Comparison of ENCODE assay signal across 21 mouse cellular contexts in genomic region chr2:91160591-91160990, GRCm38 (mm10). TPM values are rescaled to one million over a fixed set of nuclear protein-coding genes. Genes with fewer than 3 reads are reported as not detected.
DNase-seq lines count a peak whose midpoint lies in the region; ATAC-seq and TF ChIP-seq lines count a peak whose summit lies in the region.
"Had no signal": no experiment of that assay in that cellular context is flagged by ENCODE, and none has a peak within 500 bp of the region (broad histone marks: within the 10 kb centered on the region; RNA-seq: fewer than 3 reads in every experiment).

No protein-coding gene starts in this region.

- TF ChIP-seq CTCF in kidney, adult 2 months (conservative IDR thresholded peaks at IDR 0.05; ENCODE audit: insufficient read depth, insufficient read length, low read depth, low read length), result no peak
- no peak for TF ChIP-seq CTCF in lung, adult 2 months (IDR thresholded peaks at IDR 0.05; ENCODE audit: insufficient read depth, low read length)

- 41% methylated on average over 6 of the region's 6 CpGs for WGBS in heart, embryonic 13.5 days
- 75% methylated on average over 6 of the region's 6 CpGs for WGBS in kidney, adult 2 months
- 88% methylated on average over 6 of the region's 6 CpGs for WGBS in kidney, embryonic 14.5 days
- 44% methylated on average over 6 of the region's 6 CpGs for WGBS in lung, embryonic 16.5 days
- 35% methylated on average over 6 of the region's 6 CpGs for WGBS in lung, adult 2 months

- DNase-seq in heart, postnatal 36 days, result no peak
- peak; percentile 33 for DNase-seq in kidney, adult 2 months
- no peak for DNase-seq in lung, adult 2 months
- no peak for DNase-seq in thymus, postnatal 0 days (ENCODE audit: low spot score)
- DNase-seq: adrenal gland, postnatal 36 days; cerebellum, adult 9-10 months; gastrocnemius, postnatal 36 days; thymus, postnatal 14 days had no signal

- no peak for TF ChIP-seq POLR2A in kidney, adult 2 months (IDR thresholded peaks at IDR 0.05; ENCODE audit: low read depth, low read length)
- no peak for TF ChIP-seq POLR2A in lung, adult 2 months (IDR thresholded peaks at IDR 0.05; ENCODE audit: borderline replicate concordance, extremely low read depth, low read depth, low read length)

- H3K4me2 ChIP-seq in heart, embryonic 13.5 days, result no peak overlapping the region
- H3K4me2 ChIP-seq in kidney, embryonic 14.5 days (replicated peaks; ENCODE audit: low read depth, low read length), result no peak overlapping the region
- H3K4me2 ChIP-seq in lung, embryonic 16.5 days (ENCODE audit: low read depth, low read length), result no peak overlapping the region
- H3K4me2 ChIP-seq: forebrain, embryonic 13.5 days; heart, embryonic 11.5 days; limb, embryonic 15.5 days; midbrain, embryonic 13.5 days had no signal

- no peak overlapping the region for H3K9ac ChIP-seq in heart, embryonic 13.5 days
- H3K9ac ChIP-seq in kidney, embryonic 14.5 days (ENCODE audit: low read depth, low read length), result no peak overlapping the region
- no peak overlapping the region for H3K9ac ChIP-seq in lung, embryonic 16.5 days (ENCODE audit: low read length)
- H3K9ac ChIP-seq: forebrain, embryonic 13.5 days; limb, embryonic 15.5 days; midbrain, embryonic 13.5 days had no signal

- peaks cover 25% of the 10 kb centered on the region; the same call in 1 of the 2 replicates for H3K36me3 ChIP-seq in heart, embryonic 13.5 days
- peaks cover 4% of the 10 kb centered on the region; the same call in 1 of the 2 replicates for H3K36me3 ChIP-seq in kidney, adult 2 months (ENCODE audit: control insufficient read depth, insufficient read depth, low read length)
- H3K36me3 ChIP-seq in kidney, embryonic 14.5 days (ENCODE audit: control insufficient read depth, insufficient read depth, low read length), result peaks cover 11% of the 10 kb centered on the region; the same call in 1 of the 2 replicates
- peaks cover 5% of the 10 kb centered on the region; the same call in 1 of the 2 replicates for H3K36me3 ChIP-seq in lung, embryonic 16.5 days (ENCODE audit: control insufficient read depth, insufficient read depth, low read length)

- H3K4me3 ChIP-seq in heart, embryonic 13.5 days, result no peak overlapping the region
- no peak overlapping the region for H3K4me3 ChIP-seq in kidney, adult 2 months (ENCODE audit: insufficient read depth, low read depth, low read length)
- H3K4me3 ChIP-seq in kidney, embryonic 14.5 days (ENCODE audit: low read length), result no peak overlapping the region
- no peak overlapping the region for H3K4me3 ChIP-seq in lung, embryonic 16.5 days (ENCODE audit: low read length)
- no peak overlapping the region for H3K4me3 ChIP-seq in lung, adult 2 months (replicated peaks; ENCODE audit: extremely low read depth, low read depth, low read length)
- H3K4me3 ChIP-seq: forebrain, embryonic 13.5 days; left cerebral cortex, adult 2 months; limb, embryonic 15.5 days; midbrain, embryonic 13.5 days had no signal

- no peaks in the 10 kb centered on the region for H3K9me3 ChIP-seq in heart, embryonic 13.5 days
- no peaks in the 10 kb centered on the region for H3K9me3 ChIP-seq in kidney, embryonic 14.5 days (ENCODE audit: control insufficient read depth, low read length)
- H3K9me3 ChIP-seq in lung, embryonic 16.5 days (ENCODE audit: control insufficient read depth, low read length), result no peaks in the 10 kb centered on the region
- H3K9me3 ChIP-seq: forebrain, embryonic 13.5 days; limb, embryonic 15.5 days; midbrain, embryonic 13.5 days had no signal

- no peak for ATAC-seq in heart, embryonic 13.5 days (ENCODE audit: extremely low read depth, insufficient number of reproducible peaks, low FRiP score, low TSS enrichment)
- ATAC-seq in kidney, embryonic 14.5 days (ENCODE audit: low FRiP score, low TSS enrichment), result no peak
- no peak for ATAC-seq in lung, embryonic 16.5 days (ENCODE audit: low read depth)
- ATAC-seq: CD4-positive, CD25-positive, alpha-beta regulatory T cell, adult 4 months; forebrain, embryonic 13.5 days; hindbrain, postnatal 0 days; intestine, embryonic 16.5 days; midbrain, embryonic 13.5 days had no signal

- intact Hi-C loops in heart, postnatal 36 days (cut with DNase I), result no loop called here

- H3K27me3 ChIP-seq in heart, embryonic 13.5 days (replicated peaks), result no peaks in the 10 kb centered on the region
- no peaks in the 10 kb centered on the region for H3K27me3 ChIP-seq in kidney, adult 2 months (replicated peaks; ENCODE audit: control insufficient read depth, insufficient read depth, low read length)
- H3K27me3 ChIP-seq in kidney, embryonic 14.5 days (ENCODE audit: control insufficient read depth, insufficient read depth, low read length), result no peaks in the 10 kb centered on the region
- no peaks in the 10 kb centered on the region for H3K27me3 ChIP-seq in lung, embryonic 16.5 days (ENCODE audit: control insufficient read depth, insufficient read depth, low read depth, low read length)
- H3K27me3 ChIP-seq: forebrain, embryonic 13.5 days; limb, embryonic 15.5 days; midbrain, embryonic 13.5 days had no signal

- H3K27ac ChIP-seq in heart, embryonic 13.5 days (replicated peaks), result peak overlapping the region; percentile 33
- H3K27ac ChIP-seq in kidney, adult 2 months (ENCODE audit: insufficient read depth, low read depth, low read length), result peak overlapping the region; percentile 70
- no peak overlapping the region for H3K27ac ChIP-seq in kidney, embryonic 14.5 days (ENCODE audit: low read depth, low read length)
- peak overlapping the region; percentile 52 for H3K27ac ChIP-seq in lung, embryonic 16.5 days (ENCODE audit: low read length)
- H3K27ac ChIP-seq: forebrain, embryonic 13.5 days; hindbrain, postnatal 0 days; left cerebral cortex, adult 2 months; limb, embryonic 15.5 days; midbrain, embryonic 13.5 days had no signal

- peaks cover 33% of the 10 kb centered on the region for H3K4me1 ChIP-seq in heart, embryonic 13.5 days
- no peaks in the 10 kb centered on the region for H3K4me1 ChIP-seq in kidney, adult 2 months (ENCODE audit: control insufficient read depth, insufficient read depth, low read length)
- H3K4me1 ChIP-seq in kidney, embryonic 14.5 days (ENCODE audit: control insufficient read depth, insufficient read depth, low read length), result no peaks in the 10 kb centered on the region
- peaks cover 9% of the 10 kb centered on the region; the same call in 1 of the 2 replicates for H3K4me1 ChIP-seq in lung, embryonic 16.5 days (replicated peaks; ENCODE audit: control insufficient read depth, insufficient read depth, low read length)
- H3K4me1 ChIP-seq in lung, adult 2 months (ENCODE audit: control insufficient read depth, insufficient read depth, low read length), result peaks cover 9% of the 10 kb centered on the region
- H3K4me1 ChIP-seq: forebrain, embryonic 13.5 days; limb, embryonic 15.5 days; midbrain, embryonic 13.5 days had no signal

RNA-seq across cellular contexts. Expression of gene Madd, which starts 23.0 kb away (rescaled TPM):
- polyA plus RNA-seq in heart, embryonic 13.5 days (2015; fragmentation: Nextera tagmentation; extraction: Ambion mirVana), result 5.1 and 5.9 TPM in 2 replicates
- total RNA-seq in heart, postnatal 36 days (2021), result 1 to 10 TPM; 5.8 to 6.6 TPM
- polyA plus RNA-seq in kidney, adult 2 months (2012; rRNA removed), result 12.7 and 14.7 TPM in 2 replicates
- polyA plus RNA-seq in kidney, embryonic 14.5 days (2014; fragmentation: Nextera tagmentation; extraction: Ambion mirVana), result 5.3 and 7.6 TPM in 2 replicates
- polyA plus RNA-seq in lung, embryonic 16.5 days (2015; fragmentation: Nextera tagmentation; extraction: Ambion mirVana), result 10.4 and 12.7 TPM in 2 replicates
- polyA plus RNA-seq in lung, adult 2 months (2012; rRNA removed), result 21.7 and 31.3 TPM in 2 replicates
- polyA plus RNA-seq in thymus, postnatal 0 days (2015; fragmentation: Nextera tagmentation; extraction: Ambion mirVana), result 15.9 and 27.0 TPM in 2 replicates

RNA-seq across cellular contexts. Expression of gene Nr1h3, which starts 42.0 kb away (rescaled TPM):
- 1.9 and 2.7 TPM in 2 replicates for polyA plus RNA-seq in heart, embryonic 13.5 days (2015; fragmentation: Nextera tagmentation; extraction: Ambion mirVana)
- 10 to 100 TPM; 17.3 TPM for total RNA-seq in heart, postnatal 36 days (2021)
- polyA plus RNA-seq in kidney, adult 2 months (2012; rRNA removed), result 92.2 and 106 TPM in 2 replicates
- 1.2 and 1.7 TPM in 2 replicates for polyA plus RNA-seq in kidney, embryonic 14.5 days (2014; fragmentation: Nextera tagmentation; extraction: Ambion mirVana)
- 27.0 and 30.8 TPM in 2 replicates for polyA plus RNA-seq in lung, embryonic 16.5 days (2015; fragmentation: Nextera tagmentation; extraction: Ambion mirVana)
- 97.4 and 102 TPM in 2 replicates for polyA plus RNA-seq in lung, adult 2 months (2012; rRNA removed)
- 7.2 and 9.6 TPM in 2 replicates for polyA plus RNA-seq in thymus, postnatal 0 days (2015; fragmentation: Nextera tagmentation; extraction: Ambion mirVana)

RNA-seq across cellular contexts. Expression of gene Acp2, which starts 42.1 kb away (rescaled TPM):
- polyA plus RNA-seq in heart, embryonic 13.5 days (2015; fragmentation: Nextera tagmentation; extraction: Ambion mirVana), result 17.1 and 19.3 TPM in 2 replicates
- 10 to 100 TPM; 18.0 to 19.5 TPM for total RNA-seq in heart, postnatal 36 days (2021)
- polyA plus RNA-seq in kidney, adult 2 months (2012; rRNA removed), result 27.0 and 31.7 TPM in 2 replicates
- 15.5 and 25.4 TPM in 2 replicates for polyA plus RNA-seq in kidney, embryonic 14.5 days (2014; fragmentation: Nextera tagmentation; extraction: Ambion mirVana)
- polyA plus RNA-seq in lung, embryonic 16.5 days (2015; fragmentation: Nextera tagmentation; extraction: Ambion mirVana), result 32.6 and 33.3 TPM in 2 replicates
- polyA plus RNA-seq in lung, adult 2 months (2012; rRNA removed), result 20.7 and 25.0 TPM in 2 replicates
- polyA plus RNA-seq in thymus, postnatal 0 days (2015; fragmentation: Nextera tagmentation; extraction: Ambion mirVana), result 15.5 and 15.6 TPM in 2 replicates

RNA-seq across cellular contexts. Expression of gene Mybpc3, which starts 42.6 kb away (rescaled TPM):
- polyA plus RNA-seq in heart, embryonic 13.5 days (2015; fragmentation: Nextera tagmentation; extraction: Ambion mirVana), result 806 and 882 TPM in 2 replicates
- total RNA-seq in heart, postnatal 36 days (2021), result 1,000 to 10,000 TPM; 1,434 to 1,723 TPM
- 0.14 and 0.24 TPM in 2 replicates for polyA plus RNA-seq in kidney, adult 2 months (2012; rRNA removed)
- polyA plus RNA-seq in kidney, embryonic 14.5 days (2014; fragmentation: Nextera tagmentation; extraction: Ambion mirVana), result not detected in 2 replicates
- 13.0 and 18.0 TPM in 2 replicates for polyA plus RNA-seq in lung, embryonic 16.5 days (2015; fragmentation: Nextera tagmentation; extraction: Ambion mirVana)
- 7.0 and 11.2 TPM in 2 replicates for polyA plus RNA-seq in lung, adult 2 months (2012; rRNA removed)
- 0.18 and 0.36 TPM in 2 replicates for polyA plus RNA-seq in thymus, postnatal 0 days (2015; fragmentation: Nextera tagmentation; extraction: Ambion mirVana)
- total RNA-seq: adrenal gland, postnatal 36 days; gastrocnemius, adult 18-20 months; gastrocnemius, postnatal 36 days had no signal
- polyA plus RNA-seq: CD4-positive, CD25-positive, alpha-beta regulatory T cell, adult 4 months; forebrain, embryonic 13.5 days; hindbrain, embryonic 11.5 days; intestine, embryonic 16.5 days; midbrain, embryonic 13.5 days had no signal
